Mouse (Mus musculus) telencephalon, adult 2 months (tissue): ENCODE measurements at regions not wholly inside any gene's neighbourhood (a gene's known extent, or its start where the extent isn't known, plus 50 kb on each side); places are given as distances from the start of the nearest gene placed in this dataset.
"Not testable (repeated sequence)": the region's sequence is repeated elsewhere in the genome, so short reads cannot be mapped to it uniquely, and the experiment has no call there.

ENCODE experiments used
- DNase-seq: peaks from one replicate; pipeline ENCODE4 v3.0.0-alpha.2; 2011; ENCODE audit warnings: low read depth, low spot score

DNA sequence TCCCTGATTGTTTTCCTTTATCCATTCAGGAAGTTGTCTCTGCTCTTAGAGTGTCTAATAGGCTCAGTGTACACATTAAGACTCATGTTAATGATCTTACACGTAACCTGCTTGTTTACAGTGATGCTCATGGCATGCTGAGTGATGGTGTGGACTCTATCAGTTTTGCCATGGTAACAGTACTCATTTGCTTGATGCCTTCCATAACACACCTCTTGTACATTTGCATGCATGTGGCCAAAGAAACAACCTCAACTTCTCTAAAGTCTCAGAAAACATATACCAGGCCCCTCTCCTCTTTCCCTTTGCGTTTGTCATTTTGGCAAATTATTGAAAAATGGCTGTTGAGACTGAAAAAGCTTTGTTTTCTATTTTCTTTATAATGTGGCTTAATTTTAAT lies 155.0 kb downstream of the Ube2e3 start:
- DNase-seq = no peak

DNA sequence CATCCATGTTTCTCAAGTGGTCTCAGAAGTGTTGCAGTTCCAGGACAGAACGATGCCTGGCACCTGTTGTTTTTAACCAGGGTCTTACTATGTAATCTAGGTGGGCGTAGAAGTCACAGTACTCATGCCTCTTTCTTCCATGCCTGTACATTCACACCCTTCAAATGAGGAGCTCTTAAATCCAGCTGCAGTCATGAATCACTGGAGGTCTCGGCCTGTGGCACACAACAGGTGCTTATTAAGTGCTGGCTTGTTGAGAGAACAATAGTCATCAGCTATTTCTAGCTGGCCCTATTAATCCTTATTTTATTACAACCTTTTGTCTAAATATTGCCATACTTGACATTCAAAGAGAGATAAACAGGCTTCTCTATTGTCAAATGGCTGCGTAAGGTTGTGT lies 157.8 kb downstream of the Ube2e3 start:
- DNase-seq = no peak

DNA sequence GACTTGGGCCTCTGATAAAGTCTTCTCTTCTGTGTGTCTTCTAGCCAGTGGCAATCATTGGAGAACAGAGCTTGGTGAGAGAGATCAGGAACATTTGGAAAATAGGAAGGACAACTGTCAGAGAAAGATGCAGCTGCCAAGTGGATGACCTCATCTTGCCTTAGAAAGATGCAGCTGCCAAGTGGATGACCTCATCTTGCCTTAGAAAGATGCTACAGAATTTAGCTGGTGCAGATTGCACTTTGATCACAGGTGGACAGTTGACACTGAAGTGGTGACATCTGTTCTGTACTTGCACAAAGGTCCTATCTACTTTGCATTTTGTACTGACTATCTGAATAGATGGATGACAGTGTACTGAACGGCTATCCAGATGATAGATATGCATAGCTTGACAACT lies 163.1 kb downstream of the Ube2e3 start:
- no peak for DNase-seq

DNA sequence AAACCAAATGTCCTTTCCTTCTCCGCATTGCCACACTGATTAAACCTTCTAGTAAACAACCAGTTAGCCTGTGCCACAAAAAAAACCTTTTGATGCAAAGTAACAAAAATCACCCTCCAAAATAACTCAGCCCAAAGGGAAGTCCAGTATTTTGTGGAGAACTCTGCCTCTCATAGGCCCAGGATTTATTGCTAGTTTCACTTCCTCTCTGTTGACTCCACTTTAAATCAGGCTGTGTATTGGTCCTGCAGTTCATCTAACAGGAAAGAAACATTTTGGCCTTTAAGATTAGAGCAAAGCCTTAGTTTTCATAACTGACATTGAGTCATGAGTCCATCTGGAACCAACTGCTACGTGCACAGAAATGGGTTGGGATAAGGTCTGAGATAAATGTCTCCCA lies 168.4 kb downstream of the Ube2e3 start:
- DNase-seq = no peak

DNA sequence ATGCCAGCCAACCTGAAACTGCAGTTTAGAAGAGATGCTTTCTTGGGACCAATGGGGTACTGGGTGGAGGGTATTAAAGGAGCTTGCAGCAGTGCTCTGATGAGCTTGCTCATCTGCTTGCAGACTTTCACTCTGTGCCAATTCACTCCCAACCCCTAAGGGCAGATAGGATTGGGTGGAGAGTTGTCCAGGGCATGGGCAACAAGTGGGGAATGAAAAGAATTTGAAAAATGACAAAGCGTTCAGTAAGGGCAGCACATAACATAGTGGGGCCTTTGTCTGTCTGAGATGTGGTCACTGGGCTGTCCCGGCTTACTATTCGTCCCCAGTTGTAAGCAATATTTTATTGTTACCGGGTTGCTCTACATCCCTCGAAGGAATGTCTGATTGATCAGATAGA lies 170.7 kb downstream of the Ube2e3 start:
- no peak for DNase-seq

DNA sequence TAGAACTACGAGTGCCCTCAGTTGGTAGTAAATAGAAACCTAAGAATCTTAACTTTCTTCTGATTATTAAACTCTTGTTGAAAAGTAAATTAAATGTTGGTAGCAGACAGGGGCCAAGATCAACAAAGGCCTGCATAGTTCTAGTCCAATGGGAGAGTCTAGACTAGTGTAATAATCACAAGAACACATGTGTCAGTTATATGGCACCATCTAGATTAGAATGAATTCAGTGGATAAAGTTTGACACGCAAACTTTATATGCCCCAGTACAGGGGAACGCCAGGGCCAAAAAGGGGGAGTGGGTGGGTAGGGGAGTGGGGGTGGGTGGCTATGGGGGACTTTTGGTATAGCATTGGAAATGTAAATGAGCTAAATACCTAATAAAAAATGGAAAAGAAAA lies 176.9 kb downstream of the Ube2e3 start:
- DNase-seq = not testable (repeated sequence)

DNA sequence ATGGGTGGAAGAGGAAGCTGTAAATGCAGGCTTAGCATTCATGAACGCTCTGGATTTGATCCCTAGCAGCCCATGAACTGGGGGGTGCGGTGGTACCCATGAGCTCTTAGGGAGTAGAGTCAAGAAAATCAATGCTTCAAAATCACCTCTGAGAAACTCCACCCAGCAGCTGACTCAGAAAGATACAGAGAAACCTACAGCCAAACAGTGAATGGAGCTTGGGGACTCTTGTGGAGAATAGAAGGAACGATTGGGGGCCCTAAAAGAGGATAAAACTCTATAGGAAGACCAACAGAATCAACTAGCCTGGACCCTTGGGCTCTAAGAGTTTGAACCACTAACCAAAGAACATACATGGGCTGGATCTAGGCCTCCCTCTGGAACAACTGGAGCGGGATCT lies 177.6 kb downstream of the Ube2e3 start:
- DNase-seq = no peak

DNA sequence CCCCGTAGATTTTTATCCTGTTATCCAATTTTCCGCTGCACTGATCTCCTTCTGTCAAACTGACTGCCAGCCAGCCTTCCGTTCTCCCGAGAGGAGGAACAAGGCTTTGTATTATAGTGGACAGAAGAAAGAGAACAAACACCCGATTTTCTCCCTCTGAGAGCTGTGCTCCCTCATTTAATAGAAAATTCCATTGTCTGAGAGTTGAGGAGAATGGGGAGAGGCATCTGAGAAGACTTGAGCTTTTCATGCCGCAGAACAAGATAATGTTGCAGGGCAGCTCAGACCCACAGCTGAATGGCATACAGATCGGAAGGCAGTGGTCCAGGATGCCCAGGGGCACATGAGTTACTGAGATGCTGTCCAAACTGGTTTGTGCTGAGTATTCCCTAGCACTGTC lies 180.1 kb downstream of the Ube2e3 start:
- peak; percentile 56 for DNase-seq

DNA sequence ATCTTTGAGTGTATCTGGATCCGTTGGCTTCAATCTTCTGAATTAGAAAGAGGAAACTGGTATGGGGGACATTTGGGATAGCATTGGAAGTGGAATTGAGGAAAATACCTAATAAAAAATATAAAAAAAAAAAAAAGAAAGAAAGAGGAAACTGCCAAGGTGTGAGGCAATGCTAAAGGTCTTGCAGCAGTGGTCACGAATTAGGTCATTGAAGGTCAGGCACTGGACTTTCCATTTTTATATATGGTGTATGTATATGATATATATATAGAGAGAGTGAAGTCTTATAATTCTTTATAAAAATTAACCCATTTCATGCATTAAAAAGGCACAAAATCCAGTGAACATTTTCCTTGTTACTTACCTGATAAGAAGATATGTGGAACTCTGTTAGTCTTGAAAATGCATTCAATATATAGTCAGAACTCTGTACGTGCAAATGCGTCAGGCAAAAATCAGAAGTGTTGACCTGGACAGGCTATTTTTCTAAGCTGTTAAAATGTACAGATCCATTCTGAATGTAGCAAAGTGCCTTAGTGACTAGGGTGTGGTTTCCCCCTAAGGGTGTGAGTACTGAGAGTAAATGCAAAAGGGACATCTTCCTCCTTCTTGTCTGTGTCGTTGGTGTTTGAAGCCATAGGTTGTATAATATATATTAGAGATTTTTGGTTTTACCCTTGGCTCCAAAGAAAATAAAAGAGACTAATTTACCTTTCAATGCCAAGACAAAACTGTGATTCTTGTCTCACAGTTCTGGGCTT lies 181.0 kb downstream of the Ube2e3 start:
- no peak for DNase-seq

DNA sequence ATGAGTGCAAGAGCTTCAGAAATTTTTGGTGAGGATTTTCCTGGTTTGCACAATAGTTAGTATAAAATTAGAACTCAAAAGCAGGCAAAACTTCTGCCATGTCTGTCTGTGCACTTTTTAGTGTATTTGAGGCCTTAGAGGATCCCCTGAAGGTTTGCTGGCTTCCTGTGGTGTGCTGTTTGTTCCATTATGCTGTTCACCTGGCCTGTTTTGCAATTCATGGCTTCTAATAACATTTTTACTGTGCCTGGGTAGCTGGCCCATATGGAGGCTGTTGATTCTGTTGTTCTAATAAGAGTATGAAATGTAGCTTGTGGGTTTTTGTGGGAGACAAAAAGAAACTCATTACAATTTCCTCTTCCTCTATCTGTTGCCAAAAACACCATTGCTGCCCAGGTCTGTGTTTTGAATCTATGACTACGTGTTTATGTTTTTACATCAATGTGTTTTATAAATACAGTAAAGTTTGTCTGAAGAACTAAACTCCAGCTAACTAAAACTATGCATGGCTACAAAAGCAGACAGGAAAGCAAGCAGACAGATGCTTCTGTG lies 182.6 kb downstream of the Ube2e3 start:
- no peak for DNase-seq

DNA sequence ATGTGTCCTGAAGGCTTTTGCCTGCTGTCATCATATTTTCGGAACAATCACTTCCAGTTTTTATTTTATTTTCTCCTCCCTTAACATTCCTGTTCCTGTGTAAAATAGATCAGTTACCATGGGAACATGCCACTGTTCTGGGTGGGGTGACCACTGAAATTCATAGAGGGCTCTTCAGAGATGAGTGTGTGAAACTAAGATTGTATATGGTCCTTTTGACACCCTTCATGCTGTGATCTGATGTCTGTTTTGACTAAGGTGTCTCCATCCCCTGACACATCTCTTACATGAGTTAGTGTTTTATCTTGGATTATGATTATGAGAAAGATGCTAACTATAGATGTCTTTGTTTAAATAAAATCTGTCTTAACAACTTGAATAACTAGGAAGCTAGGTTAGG lies 184.3 kb downstream of the Ube2e3 start:
- no peak for DNase-seq

DNA sequence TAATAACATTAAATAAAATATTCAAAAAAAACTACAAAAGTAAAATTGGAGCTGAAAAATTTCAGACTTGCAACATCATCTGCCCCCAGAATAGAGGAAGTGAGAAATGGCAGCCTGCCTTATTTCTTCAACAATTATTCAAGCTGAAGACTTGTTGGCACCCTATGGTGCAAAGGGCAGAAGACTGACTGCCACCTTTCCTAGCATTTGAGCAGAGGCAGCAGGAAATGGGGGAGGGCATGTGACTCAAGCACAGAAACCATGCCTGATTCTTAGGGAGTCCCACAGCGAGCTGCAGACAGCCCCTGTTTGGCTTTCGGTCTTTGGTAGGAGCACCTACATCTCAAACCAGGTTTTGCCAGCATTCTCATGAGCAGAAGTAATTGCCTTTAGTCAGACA lies 188.2 kb downstream of the Ube2e3 start:
- no peak for DNase-seq

DNA sequence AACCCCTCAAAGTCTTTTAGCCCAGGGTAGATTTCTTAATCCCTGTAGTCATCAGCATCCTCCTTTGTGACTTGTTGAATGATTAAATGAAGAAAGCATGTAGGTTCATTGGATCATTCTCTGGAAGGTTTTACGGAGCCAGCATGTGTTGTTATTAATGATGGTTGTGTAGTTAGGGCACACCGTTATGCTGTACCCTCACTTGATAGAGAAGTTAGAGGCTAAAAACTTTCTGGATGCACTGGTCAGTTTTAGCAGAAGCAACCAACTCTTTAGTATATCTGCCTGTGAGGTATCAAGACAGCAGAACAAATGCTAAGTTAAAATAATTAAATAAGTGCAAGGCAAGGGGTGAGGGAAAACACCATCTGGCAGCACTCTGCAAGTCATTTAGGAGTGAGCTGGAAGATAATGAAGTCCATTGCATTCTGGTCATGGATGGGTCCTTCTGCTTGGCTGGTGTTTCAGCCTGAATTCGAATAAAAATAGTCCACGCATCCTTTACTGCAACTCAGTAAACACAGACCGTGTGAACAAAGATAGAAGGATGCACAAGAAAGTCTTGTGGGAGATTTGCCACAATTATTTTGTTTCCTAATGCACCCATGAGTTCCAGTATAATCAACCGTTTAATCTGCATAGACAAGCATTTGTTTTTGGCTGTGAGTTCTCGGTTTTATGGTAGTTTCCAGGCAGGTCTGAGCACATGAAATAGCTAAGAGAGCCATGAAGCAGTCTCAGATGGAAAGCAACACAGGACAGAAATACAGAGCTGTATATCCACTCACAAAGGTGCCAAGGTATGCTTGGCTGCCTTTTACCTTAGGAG lies 191.4 kb downstream of the Ube2e3 start:
- DNase-seq = no peak

DNA sequence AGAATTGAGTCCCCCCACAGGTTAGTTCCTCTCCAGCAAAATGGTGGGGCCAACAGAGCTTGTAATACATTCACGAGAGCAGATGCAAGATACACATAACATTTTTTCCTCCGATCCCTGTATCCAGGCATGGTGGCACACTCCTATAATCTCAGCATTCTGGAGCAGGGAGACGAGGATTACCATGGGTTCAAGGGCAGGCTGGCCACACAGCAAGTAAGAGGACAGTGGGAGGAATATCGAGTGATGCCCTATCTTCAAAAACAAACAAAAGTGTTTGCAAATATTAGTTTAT lies 192.0 kb downstream of the Ube2e3 start:
- no peak for DNase-seq

DNA sequence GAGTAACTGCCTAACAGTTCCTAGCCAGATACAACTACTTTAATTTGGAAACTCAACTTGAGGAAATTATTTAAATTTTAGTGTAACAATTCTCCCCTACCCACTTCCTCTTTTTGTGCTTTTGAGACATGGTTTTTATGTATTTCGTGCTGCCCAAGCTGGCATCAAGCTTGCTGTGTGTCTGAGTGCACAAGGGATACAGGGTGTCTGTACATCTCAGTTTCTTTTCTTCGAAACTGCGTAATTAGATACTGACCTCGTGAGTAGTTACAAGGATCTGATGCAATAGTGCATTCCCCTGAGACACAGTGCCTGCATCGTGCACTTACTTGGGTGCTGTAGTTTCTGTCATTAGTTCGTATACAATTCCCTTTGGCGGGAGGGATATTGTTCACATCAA lies 192.4 kb downstream of the Ube2e3 start:
- no peak for DNase-seq

DNA sequence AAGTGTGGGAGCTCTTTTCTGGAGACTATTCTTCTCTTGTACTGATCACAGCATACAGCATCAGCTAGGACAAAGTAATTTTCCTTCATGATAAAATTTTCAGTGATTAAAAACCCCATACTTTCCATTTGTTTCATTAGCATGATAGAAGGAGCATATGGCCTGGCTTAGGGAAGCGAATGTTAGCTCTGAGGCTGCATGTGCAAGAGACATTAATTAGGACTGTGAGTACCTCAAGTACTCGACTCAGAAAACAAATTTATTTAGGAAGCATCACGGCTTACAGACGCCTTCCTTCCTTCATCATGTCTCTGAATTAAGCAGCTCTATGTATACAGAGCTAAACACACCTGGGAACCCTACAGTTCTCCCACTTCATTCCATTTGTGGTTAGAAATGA lies 193.6 kb upstream of the Itga4 start:
- DNase-seq = no peak

DNA sequence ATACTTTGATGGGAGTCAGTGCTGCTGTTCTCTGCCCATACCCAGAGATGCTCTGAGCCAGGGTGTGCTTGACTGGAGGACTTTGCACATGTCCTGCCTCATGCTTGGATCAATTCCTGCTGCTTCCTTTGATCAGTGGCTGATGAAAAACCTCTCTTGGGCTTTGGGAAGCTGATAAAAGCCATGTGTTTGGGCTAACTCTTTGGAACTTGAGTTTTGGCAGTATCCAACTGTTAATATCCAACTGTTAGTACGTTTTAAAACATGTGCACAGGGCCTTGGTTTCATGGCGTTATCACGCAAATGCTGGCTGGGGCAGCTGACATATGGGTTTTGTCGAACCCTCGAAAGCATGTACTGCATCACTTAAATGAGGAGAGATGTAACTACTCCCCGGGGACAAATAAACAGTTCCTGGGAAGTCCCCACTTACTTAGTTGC lies 193.0 kb upstream of the Itga4 start:
- no peak for DNase-seq

DNA sequence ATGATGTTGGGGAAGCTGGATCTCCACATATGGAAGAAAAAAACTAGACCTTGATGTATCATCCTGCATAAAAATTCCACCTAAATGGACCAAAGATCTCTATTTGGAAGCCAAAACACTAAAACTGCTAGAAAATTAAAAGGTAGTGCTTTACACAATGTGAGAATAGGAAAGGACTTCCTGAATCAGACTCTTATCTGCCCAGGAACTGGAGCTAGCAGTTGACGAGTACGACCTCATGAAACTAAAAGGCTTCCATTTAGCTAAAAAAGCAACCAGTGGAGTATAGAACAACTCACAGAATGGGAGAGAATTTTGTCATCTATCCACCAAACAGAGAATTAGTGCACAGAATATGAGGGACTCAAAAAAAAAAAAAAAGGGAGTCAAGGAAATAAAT lies 191.6 kb upstream of the Itga4 start:
- DNase-seq = no peak

DNA sequence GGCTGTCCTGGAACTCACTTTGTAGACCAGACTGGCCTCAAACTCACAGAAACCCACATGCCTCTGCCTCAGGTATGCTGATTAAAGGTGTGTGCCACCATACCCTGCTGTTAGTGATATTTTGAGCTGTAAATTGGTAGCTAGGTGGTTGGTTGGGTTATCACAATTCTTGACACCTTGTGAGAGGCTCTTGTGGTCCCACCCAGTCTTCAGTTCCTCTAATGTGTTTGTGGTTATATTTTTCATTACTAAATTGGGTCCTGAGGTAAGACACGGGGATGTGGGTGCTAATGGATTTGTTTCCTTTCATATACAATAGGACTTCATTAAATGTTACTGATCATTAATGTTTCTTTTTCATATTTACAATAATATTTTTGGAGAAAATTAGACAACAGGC lies 189.9 kb upstream of the Itga4 start:
- DNase-seq = no peak

DNA sequence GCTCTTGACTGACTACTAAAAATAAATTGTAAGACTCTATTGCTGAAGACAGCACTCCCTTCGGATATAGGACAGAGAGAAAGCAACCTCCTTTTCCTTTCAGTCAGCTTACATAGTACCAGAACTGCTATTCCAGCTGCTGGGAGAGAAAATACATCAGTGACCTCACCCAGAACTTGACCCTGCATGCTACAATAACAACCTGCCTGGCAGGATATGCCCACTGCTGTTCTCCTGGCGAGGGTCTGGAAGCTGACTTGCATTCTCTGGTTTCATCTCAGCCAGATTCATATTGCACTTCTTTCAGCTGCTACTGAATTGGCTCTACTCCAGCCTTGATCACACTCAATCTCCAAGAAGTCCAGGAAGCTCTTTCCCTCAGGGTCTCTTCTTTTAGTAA lies 179.1 kb upstream of the Itga4 start:
- no peak for DNase-seq

DNA sequence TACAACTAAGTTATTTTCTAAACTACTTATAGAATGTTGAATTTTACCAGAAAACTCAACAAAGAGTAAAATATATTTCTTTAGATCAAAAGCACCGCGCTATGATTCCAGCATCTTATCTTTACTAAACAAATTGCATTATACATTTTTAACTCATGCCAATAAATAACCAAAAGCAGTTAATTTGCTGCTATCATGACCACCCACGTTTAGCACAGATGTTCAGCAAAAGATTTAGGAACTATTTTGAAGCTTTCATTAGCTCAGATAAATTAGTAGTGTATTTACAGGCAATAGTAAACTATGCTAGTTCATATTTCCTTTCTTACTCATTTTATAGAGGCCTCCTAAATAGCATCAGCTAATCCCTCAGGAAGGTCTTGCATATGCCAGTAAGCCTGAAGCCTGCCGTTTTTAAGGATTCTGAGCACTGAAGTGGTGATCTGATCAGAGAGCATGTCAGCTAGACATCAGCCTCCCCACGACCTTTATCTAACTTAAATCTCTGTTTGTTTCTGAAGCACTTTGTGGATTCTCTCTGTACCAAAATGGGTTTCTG lies 176.3 kb upstream of the Itga4 start:
- DNase-seq = no peak

DNA sequence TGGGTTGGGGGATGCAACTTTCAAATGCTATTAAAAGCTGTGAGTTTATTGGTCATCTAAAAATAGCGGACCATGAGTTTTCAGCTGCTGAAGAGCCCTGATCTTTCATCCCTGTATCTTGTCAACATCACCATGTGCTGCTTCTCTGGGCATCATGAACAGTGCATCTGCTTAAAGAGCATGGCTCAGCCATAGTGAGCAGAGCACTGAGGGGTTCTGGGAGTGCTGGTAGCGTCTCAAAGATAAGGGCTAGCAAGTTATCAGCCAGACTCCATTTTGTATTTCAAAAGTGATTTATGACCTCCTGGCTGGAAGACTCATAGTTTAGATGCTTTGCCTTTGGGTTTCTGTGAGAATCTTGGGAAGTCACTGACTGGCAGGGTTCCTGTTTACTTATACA lies 173.5 kb upstream of the Itga4 start:
- no peak for DNase-seq

DNA sequence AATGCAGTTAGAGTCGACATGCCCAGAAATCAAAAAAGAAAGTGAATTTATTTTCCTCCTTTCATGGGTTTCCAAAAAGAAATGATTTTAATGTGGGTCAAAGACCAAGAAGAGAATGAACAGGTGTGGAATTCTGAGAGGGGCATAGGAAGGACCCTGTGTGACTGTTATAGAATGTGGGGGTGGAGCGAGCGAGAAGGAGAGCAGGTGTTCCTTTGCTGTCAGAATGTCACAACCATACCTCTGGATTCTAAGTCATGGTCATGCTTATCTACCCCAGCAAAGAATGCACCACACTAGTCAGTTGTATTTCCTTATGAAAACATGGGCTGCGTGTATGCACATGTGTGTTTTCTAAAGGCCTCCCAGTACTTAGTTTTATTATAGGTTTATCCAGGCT lies 168.9 kb upstream of the Itga4 start:
- DNase-seq = no peak
